Mouse (Mus musculus) heart, adult 2 months (tissue): ENCODE results near the gene Cd3eap.

Experiments used
- CTCF ChIP-seq: fragments of 200-600 bp; IDR thresholded peaks from 2 replicates; pipeline ENCODE4 v1.8.1; 2022; ENCODE audit warnings: antibody characterized with exemption, mild to moderate bottlenecking, moderate library complexity
- EP300 ChIP-seq: fragments of 200-500 bp; IDR thresholded peaks from 2 replicates; pipeline ENCODE4 v1.6.1; 2011; ENCODE audit warnings: low read depth, low read length, control low read depth; ENCODE audit not compliant: insufficient read depth
- POLR2A ChIP-seq: fragments of 200-500 bp; IDR thresholded peaks from 2 replicates; pipeline ENCODE4 v1.6.1; 2011; ENCODE audit warnings: mild to moderate bottlenecking, low read depth, low read length, control low read depth; ENCODE audit not compliant: insufficient read depth

DNA sequence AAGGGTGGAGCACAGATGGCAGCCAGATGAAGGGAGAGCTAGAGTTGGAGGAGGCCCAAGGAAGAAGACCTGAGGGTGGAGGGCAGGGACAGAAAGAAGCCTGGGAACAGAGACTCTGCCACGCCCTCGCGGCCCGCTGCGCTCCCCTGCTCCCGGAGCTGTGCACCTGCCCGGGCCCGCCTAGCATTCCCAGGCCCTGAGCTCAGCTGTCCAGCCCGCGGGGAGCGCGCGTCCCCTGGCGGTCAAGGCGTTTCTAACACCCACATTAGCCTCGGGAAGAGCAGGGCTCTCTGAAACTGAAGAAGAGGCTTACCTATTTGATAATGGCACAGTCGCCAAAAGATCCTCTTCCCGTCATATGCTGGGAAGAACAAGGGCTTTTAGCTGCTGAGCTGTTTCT is 4.6 kb upstream of the Cd3eap start:
- TF ChIP-seq CTCF (no peak; the same call in none of the 2 replicates), POLR2A (no peak), EP300 (peak; percentile 84; the same call in 1 of the 2 replicates)
